Mouse (Mus musculus): Measurements from ENCODE around the gene St3gal5. TPM values are rescaled to one million over a fixed set of nuclear protein-coding genes. Genes with fewer than 3 reads are reported as not detected.

St3gal5 gene
- polyA plus RNA-seq, 1 experiment from 2014 or later, result 47.1 TPM

DNA sequence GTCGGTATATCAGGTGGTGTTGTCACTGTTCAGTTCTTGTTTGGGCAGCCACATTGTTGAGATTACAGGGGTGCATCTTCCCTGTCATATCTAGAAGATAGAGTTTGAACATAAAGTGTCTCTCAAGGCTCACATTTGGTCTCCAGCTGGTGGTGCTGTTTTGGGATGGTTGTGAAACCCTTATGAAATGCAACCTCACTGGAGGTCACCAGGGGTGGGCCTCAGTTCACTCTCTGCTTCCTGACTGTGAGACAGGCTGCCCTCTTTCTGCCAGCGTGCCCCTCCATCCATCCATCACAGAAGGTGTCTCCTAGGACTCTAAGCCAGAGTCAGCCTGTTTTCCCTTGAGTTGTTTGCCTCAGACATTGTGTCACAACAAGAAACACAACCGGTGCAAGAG is 80.0 kb downstream of the St3gal5 start:
- Histone ChIP-seq H3K4me2 (replicated peaks) (no peak overlapping the region), H3K36me3 (no peaks in the 10 kb centered on the region), H3K9me3 (replicated peaks) (no peaks in the 10 kb centered on the region), H3K27me3 (no peaks in the 10 kb centered on the region), H3K4me3 (no peak overlapping the region), H3K4me1 (no peaks in the 10 kb centered on the region; the same call in 1 of the 2 replicates), H3K27ac (no peak overlapping the region), H3K9ac (no peak overlapping the region)
- ATAC-seq (ENCODE audit: low FRiP score), result no peak
- 63% methylated on average over 3 of the region's 3 CpGs for WGBS

DNA sequence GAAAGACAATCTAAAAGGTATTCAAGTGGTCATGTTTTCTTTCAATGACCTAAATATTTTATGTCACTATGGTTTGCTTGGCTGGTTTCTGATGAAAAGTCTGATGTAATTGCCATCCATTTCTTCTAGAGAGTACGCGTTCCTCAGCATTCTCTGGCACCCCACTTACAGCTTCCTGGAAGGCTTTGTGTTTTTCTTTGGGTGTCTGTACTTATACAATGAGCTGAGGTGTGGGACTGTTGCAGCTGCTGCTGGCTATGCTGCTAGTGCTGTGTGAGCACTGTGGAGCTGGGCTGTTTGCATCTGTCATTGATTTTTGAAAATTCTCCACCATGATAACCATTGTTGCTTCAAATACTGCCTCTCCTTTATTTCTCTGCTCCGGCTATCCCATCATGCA is 81.6 kb downstream of the St3gal5 start:
- ATAC-seq (ENCODE audit: low FRiP score), result no peak
- Histone ChIP-seq H3K9me3 (replicated peaks) (no peaks in the 10 kb centered on the region), H3K27ac (no peak overlapping the region), H3K36me3 (no peaks in the 10 kb centered on the region), H3K4me1 (no peaks in the 10 kb centered on the region; the same call in 1 of the 2 replicates), H3K9ac (no peak overlapping the region), H3K4me3 (no peak overlapping the region), H3K4me2 (replicated peaks) (no peak overlapping the region), H3K27me3 (no peaks in the 10 kb centered on the region)
- WGBS, result 84% methylated on average over 3 of the region's 3 CpGs

DNA sequence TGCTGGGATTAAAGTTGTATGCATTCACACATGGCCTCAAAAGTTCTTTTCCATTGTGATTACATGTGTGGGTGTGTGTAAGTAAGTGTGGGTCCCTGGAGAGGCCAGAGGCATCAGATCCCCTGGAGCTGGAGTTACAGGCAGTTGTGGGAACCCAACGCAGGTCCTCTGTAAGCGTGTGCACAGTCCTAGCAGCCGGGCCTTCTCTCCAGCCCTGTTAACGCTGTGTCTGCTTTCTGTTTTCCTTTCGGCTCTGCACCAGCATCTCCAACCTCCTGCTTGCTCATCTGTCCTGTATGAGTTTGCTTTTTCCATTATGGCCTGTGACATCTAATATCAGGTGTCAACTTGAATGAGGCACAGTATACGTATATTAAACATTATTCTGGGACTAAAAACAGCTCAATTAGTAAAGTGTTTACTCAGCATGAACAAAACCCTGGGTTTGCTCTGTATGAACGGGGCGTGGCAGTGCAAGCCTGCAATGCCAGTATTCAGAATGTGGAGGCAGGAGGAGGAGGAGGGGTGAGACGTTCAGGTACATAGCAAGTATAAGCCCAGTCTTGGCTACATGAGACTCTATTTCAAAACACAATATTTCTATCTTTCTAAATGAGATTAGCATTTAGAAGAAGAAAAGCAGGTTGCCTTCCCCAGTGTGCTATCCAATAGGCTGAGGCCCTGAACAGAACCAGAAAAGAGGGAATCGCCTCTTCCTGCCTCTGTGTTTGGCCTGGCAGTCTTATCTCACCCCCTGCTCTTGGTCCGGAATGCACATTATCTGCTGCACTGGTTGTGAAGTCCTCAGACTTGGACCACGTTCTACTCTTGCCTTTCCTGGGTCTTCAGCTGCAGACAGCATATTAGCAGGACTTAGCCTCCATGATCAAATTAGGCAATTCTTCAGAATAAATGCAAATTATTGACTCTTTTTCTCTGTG is 82.4 kb downstream of the St3gal5 start:
- Histone ChIP-seq H3K27ac (no peak overlapping the region), H3K36me3 (no peaks in the 10 kb centered on the region), H3K4me2 (replicated peaks) (no peak overlapping the region), H3K9ac (no peak overlapping the region), H3K27me3 (0 out of 2 replicates have a peak, but pooled peaks cover 2% of the 10 kb centered on the region), H3K4me1 (no peaks in the 10 kb centered on the region; the same call in 1 of the 2 replicates), H3K4me3 (no peak overlapping the region), H3K9me3 (replicated peaks) (no peaks in the 10 kb centered on the region)
- WGBS, result 80% methylated on average over 12 of the region's 12 CpGs
- ATAC-seq (ENCODE audit: low FRiP score), result no peak

DNA sequence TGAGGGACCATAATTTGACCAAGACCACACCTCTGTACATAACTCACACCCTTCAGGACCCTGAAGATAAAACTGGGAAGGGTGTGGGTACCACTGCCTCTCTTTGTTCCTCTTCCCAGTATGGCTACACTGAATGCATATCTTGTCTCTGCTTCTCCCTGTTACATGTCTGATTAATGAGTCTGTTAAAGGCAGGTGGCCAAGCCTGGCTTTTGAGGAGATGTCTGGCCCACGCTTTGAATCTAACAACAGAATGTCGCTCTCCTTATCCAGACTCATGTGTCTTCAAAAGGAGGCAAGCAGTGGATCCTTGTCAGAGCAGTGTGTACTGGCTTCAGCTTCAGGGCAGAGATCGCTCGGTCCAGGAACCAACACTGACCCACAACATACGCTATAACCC is 87.2 kb downstream of the St3gal5 start:
- 82% methylated on average over 5 of the region's 5 CpGs for WGBS

DNA sequence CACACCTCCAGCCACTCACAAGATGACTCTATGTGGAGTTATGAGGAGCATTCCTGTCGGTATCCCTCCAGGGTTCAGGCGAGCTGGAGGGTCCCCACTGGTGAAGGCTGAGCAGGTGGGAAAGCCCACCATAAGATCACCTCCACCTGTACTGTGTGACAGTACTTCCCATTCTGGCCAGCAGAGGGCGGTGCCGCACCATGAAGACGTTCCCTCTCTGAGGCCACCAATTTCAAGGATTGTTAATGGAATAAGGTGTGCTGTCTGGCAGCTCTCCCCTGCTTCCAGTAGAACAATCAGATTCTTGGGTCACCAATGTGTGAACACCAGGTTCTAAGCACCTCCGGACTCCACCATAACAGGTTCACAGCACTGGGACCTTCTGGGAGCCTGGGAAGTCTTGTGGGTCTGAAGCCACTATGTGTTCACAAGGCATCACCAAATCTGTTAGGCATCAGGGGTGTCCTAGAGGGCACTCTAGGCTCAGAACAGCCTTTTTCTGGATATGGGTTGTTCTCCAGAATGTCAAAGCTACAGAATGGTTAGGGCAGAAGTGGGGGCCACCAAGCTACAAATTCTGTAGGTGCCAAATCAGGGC is 88.6 kb downstream of the St3gal5 start:
- Histone ChIP-seq H3K4me2 (replicated peaks) (no peak overlapping the region), H3K27me3 (peaks cover 48% of the 10 kb centered on the region), H3K36me3 (no peaks in the 10 kb centered on the region), H3K9ac (no peak overlapping the region), H3K27ac (no peak overlapping the region), H3K4me1 (peaks cover 16% of the 10 kb centered on the region), H3K9me3 (replicated peaks) (no peaks in the 10 kb centered on the region), H3K4me3 (no peak overlapping the region)
- peak; percentile 53; the same call in 1 of the 2 replicates for ATAC-seq (ENCODE audit: low FRiP score)
- 7% methylated on average over 6 of the region's 6 CpGs for WGBS

More for the DNA sequence above, 87.2 kb downstream of the St3gal5 start:
- H3K9ac ChIP-seq, result no peak overlapping the region
- no peak overlapping the region for H3K4me3 ChIP-seq
- H3K9me3 ChIP-seq (replicated peaks), result no peaks in the 10 kb centered on the region
- H3K4me1 ChIP-seq, result peaks cover 10% of the 10 kb centered on the region
- H3K27me3 ChIP-seq, result peaks cover 36% of the 10 kb centered on the region
- ATAC-seq (ENCODE audit: low FRiP score), result no peak
- no peak overlapping the region for H3K27ac ChIP-seq
- H3K4me2 ChIP-seq (replicated peaks), result no peak overlapping the region
- H3K36me3 ChIP-seq, result no peaks in the 10 kb centered on the region

- Histone ChIP-seq H3K27me3 (peaks cover 56% of the 10 kb centered on the region), H3K4me1 (peaks cover 16% of the 10 kb centered on the region), H3K27ac (no peak overlapping the region), H3K9ac (no peak overlapping the region), H3K36me3 (no peaks in the 10 kb centered on the region), H3K9me3 (replicated peaks) (no peaks in the 10 kb centered on the region), H3K4me3 (no peak overlapping the region), H3K4me2 (replicated peaks) (no peak overlapping the region)
- no peak for ATAC-seq (ENCODE audit: low FRiP score)
- 71% methylated on average over 6 of the region's 6 CpGs for WGBS
Observed at GRCm38 (mm10) chr6:72186809-72187208, 89.4 kb downstream of the St3gal5 start.

DNA sequence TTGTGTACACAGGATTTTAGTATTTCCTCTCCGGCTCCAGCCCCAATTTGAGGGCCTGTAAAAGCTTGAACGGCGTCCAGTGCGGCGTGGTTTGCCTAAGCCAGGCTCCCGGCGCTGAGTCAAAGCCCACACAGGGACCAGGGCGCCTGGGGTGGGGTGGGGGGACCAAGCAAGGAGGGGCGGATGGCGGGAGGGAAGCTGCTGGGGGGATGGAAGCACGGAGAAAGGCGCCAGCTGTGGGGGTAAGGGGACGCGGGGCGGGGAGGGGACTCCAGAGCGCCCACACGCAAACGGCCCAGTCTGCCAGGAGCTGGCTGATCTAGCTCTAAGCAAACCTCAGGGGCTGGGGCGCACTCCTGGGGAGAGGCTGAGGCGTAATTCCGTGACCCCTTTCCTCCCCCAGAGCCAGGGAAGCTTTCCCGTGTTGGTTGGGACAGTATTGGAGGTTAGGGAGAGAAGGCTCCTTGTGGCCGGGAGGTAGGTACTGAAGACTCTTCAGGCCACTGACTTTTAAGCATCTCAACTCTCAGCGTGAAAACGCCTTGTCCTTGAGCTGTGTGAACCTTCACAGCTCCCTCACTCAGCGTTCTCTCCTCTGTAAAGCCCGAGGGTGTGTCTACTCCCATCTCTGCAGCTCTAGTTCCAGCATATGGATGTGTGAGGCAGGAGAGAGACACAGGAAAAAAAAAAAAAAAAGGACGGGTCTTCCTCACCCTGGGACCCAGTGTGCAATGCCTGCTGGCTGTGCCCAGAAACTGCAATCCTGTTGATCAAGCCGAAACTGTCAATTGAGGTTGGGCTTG is 91.9 kb downstream of the St3gal5 start:
- no peaks in the 10 kb centered on the region for H3K36me3 ChIP-seq
- peaks cover 16% of the 10 kb centered on the region for H3K4me1 ChIP-seq
- no peaks in the 10 kb centered on the region for H3K9me3 ChIP-seq (replicated peaks)
- H3K27me3 ChIP-seq, result peaks cover 58% of the 10 kb centered on the region
- peak overlapping the region; percentile 59 for H3K4me2 ChIP-seq (replicated peaks)
- peak overlapping the region; percentile 60 for H3K9ac ChIP-seq
- peak overlapping the region; percentile 26 for H3K4me3 ChIP-seq
- peak; percentile 18; the same call in 1 of the 2 replicates for ATAC-seq (ENCODE audit: low FRiP score)
- no peak overlapping the region for H3K27ac ChIP-seq
- WGBS, result 3% methylated on average over 28 of the region's 29 CpGs

- Histone ChIP-seq H3K27me3 (peaks cover 54% of the 10 kb centered on the region), H3K9ac (no peak overlapping the region), H3K36me3 (no peaks in the 10 kb centered on the region), H3K27ac (no peak overlapping the region), H3K4me3 (no peak overlapping the region), H3K4me1 (peaks cover 16% of the 10 kb centered on the region), H3K4me2 (replicated peaks) (no peak overlapping the region), H3K9me3 (replicated peaks) (no peaks in the 10 kb centered on the region)
- no peak for ATAC-seq (ENCODE audit: low FRiP score)
- WGBS, result 44% methylated on average over 5 of the region's 6 CpGs
Observed at GRCm38 (mm10) chr6:72190120-72190519, 92.7 kb downstream of the St3gal5 start.

DNA sequence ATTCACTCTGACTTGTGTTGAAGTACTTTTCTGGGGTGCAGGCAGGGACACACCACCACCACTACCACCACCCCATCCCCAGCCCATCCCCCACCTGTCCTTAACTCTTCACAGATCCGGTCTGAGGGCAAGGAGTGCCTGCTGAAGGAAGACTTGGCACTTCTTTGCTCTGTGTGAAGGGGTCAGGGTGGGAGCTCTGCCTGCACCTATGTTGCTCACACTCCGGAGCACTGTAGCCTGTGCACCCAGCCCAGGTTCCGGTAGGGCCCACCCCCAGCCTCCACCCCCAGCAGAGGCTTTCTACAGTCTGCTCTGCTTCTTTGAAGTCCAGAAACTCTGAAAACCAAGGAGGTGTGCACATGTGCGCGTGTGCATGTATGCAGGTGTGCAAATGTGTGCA is 93.2 kb downstream of the St3gal5 start:
- Histone ChIP-seq H3K4me1 (peaks cover 16% of the 10 kb centered on the region), H3K27ac (no peak overlapping the region), H3K9ac (no peak overlapping the region), H3K9me3 (replicated peaks) (no peaks in the 10 kb centered on the region), H3K27me3 (peaks cover 53% of the 10 kb centered on the region), H3K36me3 (no peaks in the 10 kb centered on the region), H3K4me2 (replicated peaks) (no peak overlapping the region), H3K4me3 (no peak overlapping the region)
- 63% methylated on average over 5 of the region's 5 CpGs for WGBS
- no peak for ATAC-seq (ENCODE audit: low FRiP score)

GRCm38 (mm10) chr6:72196660-72197059 is 99.3 kb downstream of the St3gal5 start:
- H3K27ac ChIP-seq, result no peak overlapping the region
- no peak for ATAC-seq (ENCODE audit: low FRiP score)
- 76% methylated on average over 3 of the region's 3 CpGs for WGBS

GRCm38 (mm10) chr6:72197515-72197914 is 100.1 kb downstream of the St3gal5 start:
- 0 out of 2 replicates have a peak, but pooled peaks cover 4% of the 10 kb centered on the region for H3K9me3 ChIP-seq (replicated peaks)
- peaks cover 11% of the 10 kb centered on the region for H3K4me1 ChIP-seq
- H3K36me3 ChIP-seq, result no peaks in the 10 kb centered on the region
- H3K27ac ChIP-seq, result no peak overlapping the region
- no peak overlapping the region for H3K4me3 ChIP-seq
- no peak overlapping the region for H3K9ac ChIP-seq
- H3K27me3 ChIP-seq, result peaks cover under 1% of the 10 kb centered on the region; the same call in 1 of the 2 replicates
- ATAC-seq (ENCODE audit: low FRiP score), result no peak
- no peak overlapping the region for H3K4me2 ChIP-seq (replicated peaks)

More at GRCm38 (mm10) chr6:72196660-72197059, 99.3 kb downstream of the St3gal5 start:
- Histone ChIP-seq H3K9me3 (replicated peaks) (0 out of 2 replicates have a peak, but pooled peaks cover 4% of the 10 kb centered on the region), H3K9ac (no peak overlapping the region), H3K27me3 (peaks cover 4% of the 10 kb centered on the region), H3K36me3 (no peaks in the 10 kb centered on the region), H3K4me1 (peaks cover 11% of the 10 kb centered on the region), H3K4me3 (no peak overlapping the region), H3K4me2 (replicated peaks) (no peak overlapping the region)

Measured in hindbrain, embryonic 12.5 days (tissue).